8 mouse cellular contexts compared by ENCODE assay signal in the genomic region with DNA sequence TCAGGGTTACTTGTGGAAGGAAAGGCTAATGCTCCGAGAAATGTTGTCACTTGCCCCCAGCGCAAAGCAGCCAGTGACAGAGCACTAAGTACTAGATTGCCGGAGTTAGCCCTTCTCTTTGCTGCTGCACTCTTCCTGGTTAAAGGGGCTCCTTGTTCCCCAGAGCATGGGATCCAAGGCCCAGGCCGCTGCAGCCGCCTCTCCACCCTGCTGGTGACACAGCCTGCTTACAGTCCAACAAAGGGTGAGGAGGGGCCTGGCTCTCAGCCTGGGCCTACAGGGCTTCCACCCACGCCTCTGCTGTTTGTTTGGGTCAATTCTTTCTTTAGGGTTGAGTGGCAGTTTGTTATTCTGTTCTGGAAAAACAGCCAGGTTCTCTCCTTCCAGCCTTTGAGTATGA. TPM values are rescaled to one million over a fixed set of nuclear protein-coding genes. Genes with fewer than 3 reads are reported as not detected.
DNase-seq lines count a peak whose midpoint lies in the region; ATAC-seq lines count a peak whose summit lies in the region.

No protein-coding gene starts in this region.

- no peak overlapping the region for H3K4me3 ChIP-seq in forebrain, embryonic 10.5 days
- H3K4me3 ChIP-seq in forebrain, embryonic 11.5 days (ENCODE audit: low read depth, low read length) = no peak overlapping the region
- no peak overlapping the region for H3K4me3 ChIP-seq in forebrain, embryonic 13.5 days

- WGBS in forebrain, embryonic 10.5 days = 47% methylated on average over 6 of the region's 6 CpGs
- WGBS in forebrain, embryonic 11.5 days = 51% methylated on average over 6 of the region's 6 CpGs
- 36% methylated on average over 6 of the region's 6 CpGs for WGBS in forebrain, embryonic 13.5 days

- H3K27me3 ChIP-seq in forebrain, embryonic 10.5 days (ENCODE audit: poor library complexity, severe bottlenecking) = no peaks in the 10 kb centered on the region
- no peaks in the 10 kb centered on the region for H3K27me3 ChIP-seq in forebrain, embryonic 11.5 days (ENCODE audit: control insufficient read depth, insufficient read depth, low read length)
- no peaks in the 10 kb centered on the region for H3K27me3 ChIP-seq in forebrain, embryonic 13.5 days

- H3K9me3 ChIP-seq in forebrain, embryonic 10.5 days = no peaks in the 10 kb centered on the region
- H3K9me3 ChIP-seq in forebrain, embryonic 11.5 days (ENCODE audit: control insufficient read depth, low read length) = no peaks in the 10 kb centered on the region
- no peaks in the 10 kb centered on the region for H3K9me3 ChIP-seq in forebrain, embryonic 13.5 days (replicated peaks)

- H3K9ac ChIP-seq in forebrain, embryonic 11.5 days (ENCODE audit: low read length) = no peak overlapping the region
- no peak overlapping the region for H3K9ac ChIP-seq in forebrain, embryonic 13.5 days

- peaks cover 87% of the 10 kb centered on the region for H3K36me3 ChIP-seq in forebrain, embryonic 10.5 days (replicated peaks)
- H3K36me3 ChIP-seq in forebrain, embryonic 11.5 days (ENCODE audit: control insufficient read depth, insufficient read depth, low read length) = no peaks in the 10 kb centered on the region; the same call in 1 of the 2 replicates
- H3K36me3 ChIP-seq in forebrain, embryonic 13.5 days (ENCODE audit: poor library complexity, severe bottlenecking) = peaks cover 44% of the 10 kb centered on the region

- H3K4me2 ChIP-seq in forebrain, embryonic 11.5 days (ENCODE audit: low read depth, low read length, severe bottlenecking) = no peak overlapping the region
- H3K4me2 ChIP-seq in forebrain, embryonic 13.5 days = no peak overlapping the region

- no peak for DNase-seq in forebrain, embryonic 10.5 days (ENCODE audit: extremely low spot score, low spot score)
- no peak for DNase-seq in forebrain, embryonic 11.5 days (ENCODE audit: low spot score)
- peak; percentile 51 for DNase-seq in ZHBTc4 (ENCODE audit: low read depth, low spot score)
- DNase-seq in heart, postnatal 4 days = peak; percentile 64
- peak; percentile 43 to 45 for DNase-seq in lung, adult 18-20 months
- peak; percentile 25 to 40 for DNase-seq in right cerebral cortex, adult 2 months (ENCODE audit: low spot score in 2 of 2)
- no peak for DNase-seq in thymus, postnatal 36 days

- H3K27ac ChIP-seq in forebrain, embryonic 10.5 days = peak overlapping the region; percentile 25; the same call in 1 of the 2 replicates
- no peak overlapping the region for H3K27ac ChIP-seq in forebrain, embryonic 11.5 days (ENCODE audit: low read depth, low read length)
- H3K27ac ChIP-seq in forebrain, embryonic 13.5 days = peak overlapping the region; percentile 60; the same call in 1 of the 2 replicates

- no peak for ATAC-seq in forebrain, embryonic 11.5 days (replicated peaks; ENCODE audit: low FRiP score)
- ATAC-seq in forebrain, embryonic 13.5 days = peak; percentile 82

- peaks cover 12% of the 10 kb centered on the region; the same call in 1 of the 2 replicates for H3K4me1 ChIP-seq in forebrain, embryonic 10.5 days
- no peaks in the 10 kb centered on the region for H3K4me1 ChIP-seq in forebrain, embryonic 11.5 days (replicated peaks; ENCODE audit: control insufficient read depth, insufficient read depth, low read length)
- 0 out of 2 replicates have a peak, but pooled peaks cover 10% of the 10 kb centered on the region for H3K4me1 ChIP-seq in forebrain, embryonic 13.5 days

RNA-seq across cellular contexts. Expression of gene Slc39a9, which starts 44.9 kb away (rescaled TPM):
- 28.5 and 31.1 TPM in 2 replicates for polyA plus RNA-seq in forebrain, embryonic 10.5 days (2016; fragmentation: Nextera tagmentation; extraction: Ambion mirVana)
- polyA plus RNA-seq in forebrain, embryonic 11.5 days (2014; fragmentation: Nextera tagmentation; extraction: Ambion mirVana) = 29.9 and 33.1 TPM in 2 replicates
- 20.2 and 23.8 TPM in 2 replicates for polyA plus RNA-seq in forebrain, embryonic 13.5 days (2015; fragmentation: Nextera tagmentation; extraction: Ambion mirVana)
- total RNA-seq in heart, postnatal 4 days (2021) = 10 to 100 TPM; 25.0 to 28.8 TPM

RNA-seq across cellular contexts. Expression of gene Erh, which starts 45.4 kb away (rescaled TPM):
- 542 and 544 TPM in 2 replicates for polyA plus RNA-seq in forebrain, embryonic 10.5 days (2016; fragmentation: Nextera tagmentation; extraction: Ambion mirVana)
- 400 and 407 TPM in 2 replicates for polyA plus RNA-seq in forebrain, embryonic 11.5 days (2014; fragmentation: Nextera tagmentation; extraction: Ambion mirVana)
- 434 and 477 TPM in 2 replicates for polyA plus RNA-seq in forebrain, embryonic 13.5 days (2015; fragmentation: Nextera tagmentation; extraction: Ambion mirVana)
- total RNA-seq in heart, postnatal 4 days (2021) = 10 to 100 TPM; 78.2 to 86.6 TPM

Comparison
In these comparisons a context has a peak if more than half of its experiments do, and no peak if none do; other contexts are left out.
1. DNase-seq: peak in ZHBTc4 (single experiment), heart, postnatal 4 days (single experiment), lung, adult 18-20 months (2 of 2) and right cerebral cortex, adult 2 months (2 of 2); none in forebrain, embryonic 10.5 days (single experiment), forebrain, embryonic 11.5 days (single experiment) and thymus, postnatal 36 days (0 of 2).